Mouse (Mus musculus) neural tube, embryonic 11.5 days (tissue): ENCODE measurements at regions not wholly inside any gene's neighbourhood (a gene's known extent, or its start where the extent isn't known, plus 50 kb on each side); places are given as distances from the start of the nearest gene placed in this dataset.

Experiments used
- ATAC-seq: fragments of 200-750 bp; cut with Nextera tagmentation; 2 replicates; pipeline ENCODE4 v1.8.0; 2017; ENCODE audit warnings: moderate number of reproducible peaks, mild to moderate bottlenecking, moderate TSS enrichment, moderate library complexity; ENCODE audit not compliant: insufficient read depth, low FRiP score, low TSS enrichment
- DNase-seq: peaks from one replicate; pipeline ENCODE4 v3.0.0-alpha.2; 2015; ENCODE audit warnings: low spot score
- H3K27ac ChIP-seq: fragments of 300-500 bp; sonication (generic); 2 replicates; pipeline ENCODE4 v1.5.1; 2014; ENCODE audit warnings: low read depth, mild to moderate bottlenecking, low read length
- H3K27me3 ChIP-seq: fragments of 300-500 bp; sonication (generic); 2 replicates; pipeline ENCODE4 v1.6.1; 2014; ENCODE audit warnings: mild to moderate bottlenecking, low read length, mixed read lengths; ENCODE audit not compliant: control insufficient read depth, insufficient read depth
- H3K36me3 ChIP-seq: fragments of 300-500 bp; sonication (generic); 2 replicates; pipeline ENCODE4 v1.6.1; 2014; ENCODE audit warnings: mild to moderate bottlenecking, low read length, moderate library complexity, mixed read lengths; ENCODE audit not compliant: control insufficient read depth, insufficient read depth
- H3K4me1 ChIP-seq: fragments of 300-500 bp; sonication (generic); 2 replicates; pipeline ENCODE4 v1.6.1; 2014; ENCODE audit warnings: low read length, mixed read lengths; ENCODE audit not compliant: control insufficient read depth, insufficient read depth
- H3K4me2 ChIP-seq: fragments of 300-500 bp; sonication (generic); 2 replicates; pipeline ENCODE4 v1.6.1; 2014; ENCODE audit warnings: low read depth, mild to moderate bottlenecking, moderate library complexity
- H3K4me3 ChIP-seq: fragments of 300-500 bp; sonication (generic); 2 replicates; pipeline ENCODE4 v1.5.1; 2014; ENCODE audit warnings: low read depth, low read length
- H3K9ac ChIP-seq: fragments of 300-500 bp; sonication (generic); 2 replicates; pipeline ENCODE4 v1.6.1; 2014; ENCODE audit warnings: mild to moderate bottlenecking, low read length
- H3K9me3 ChIP-seq: fragments of 300-500 bp; sonication (generic); 2 replicates; pipeline ENCODE4 v1.6.1; 2016; ENCODE audit warnings: low read length; ENCODE audit not compliant: control insufficient read depth
- WGBS: fragments of 180-500 bp; shearing (Covaris S2); extraction: QIAGEN DNeasy Blood & Tissue Kit; methylation state at CpG from one replicate; pipeline ENCODE4 v1.1.7; 2014; 5-methylcytosine and 5-hydroxymethylcytosine counted together

GRCm38 (mm10) chr19:57552964-57553740 is 57.7 kb upstream of the Atrnl1 start:
- H3K4me1 ChIP-seq = no peaks in the 10 kb centered on the region
- H3K27ac ChIP-seq = no peak overlapping the region
- H3K4me2 ChIP-seq = no peak overlapping the region
- DNase-seq (no peak), ATAC-seq (no peak)
- WGBS = 76% methylated on average over 11 of the region's 11 CpGs
- H3K4me3 ChIP-seq = no peak overlapping the region
- H3K36me3 ChIP-seq = no peaks in the 10 kb centered on the region
- H3K9ac ChIP-seq = no peak overlapping the region
- no peaks in the 10 kb centered on the region for H3K27me3 ChIP-seq
- H3K9me3 ChIP-seq = no peaks in the 10 kb centered on the region

DNA sequence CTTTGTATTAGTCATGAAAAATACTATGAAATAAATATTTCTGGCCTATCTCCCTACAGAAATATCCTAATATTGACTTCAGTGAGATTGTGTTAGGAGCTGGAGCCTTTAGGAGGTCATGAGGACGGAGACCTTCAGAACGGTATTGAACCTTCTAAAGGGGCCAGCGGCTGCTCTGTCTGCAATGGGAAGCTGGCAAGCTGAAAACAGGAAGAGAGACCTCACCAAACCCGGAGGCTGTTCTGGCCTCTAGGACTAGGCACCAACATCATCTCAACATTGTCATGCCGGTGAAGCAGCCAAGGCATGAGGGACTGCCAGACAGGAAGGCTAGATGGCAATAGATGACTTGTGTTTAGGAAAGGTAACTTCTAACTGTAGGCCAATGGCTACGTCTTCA is 56.7 kb upstream of the Atrnl1 start:
- no peak overlapping the region for H3K27ac ChIP-seq
- H3K27me3 ChIP-seq = no peaks in the 10 kb centered on the region
- no peaks in the 10 kb centered on the region for H3K36me3 ChIP-seq
- no peaks in the 10 kb centered on the region for H3K4me1 ChIP-seq
- no peak overlapping the region for H3K9ac ChIP-seq
- no peaks in the 10 kb centered on the region for H3K9me3 ChIP-seq
- no peak overlapping the region for H3K4me3 ChIP-seq
- ATAC-seq = no peak
- WGBS = 88% methylated on average over 6 of the region's 6 CpGs
- H3K4me2 ChIP-seq = no peak overlapping the region
- no peak for DNase-seq

DNA sequence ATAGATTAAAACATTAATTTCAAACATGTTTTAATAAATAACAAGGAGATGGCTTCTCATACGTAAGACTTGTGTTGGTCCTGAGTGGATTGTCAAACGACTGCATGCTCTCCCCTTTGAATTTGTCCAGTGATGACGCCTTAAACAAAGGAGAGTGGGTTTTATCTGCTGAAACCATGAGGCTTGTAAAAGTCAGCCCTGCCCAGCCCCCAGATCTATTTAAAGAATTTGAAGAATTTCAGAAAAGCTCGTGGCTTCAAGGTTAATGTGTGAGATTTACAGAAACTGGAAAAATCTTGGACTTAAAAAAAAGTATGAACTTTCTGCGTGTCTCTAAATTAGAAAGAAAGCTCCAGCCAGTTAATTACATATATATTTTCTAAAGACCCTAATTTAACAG is 55.5 kb upstream of the Atrnl1 start:
- Histone ChIP-seq H3K9ac (no peak overlapping the region), H3K27ac (no peak overlapping the region), H3K36me3 (no peaks in the 10 kb centered on the region), H3K27me3 (no peaks in the 10 kb centered on the region), H3K9me3 (no peaks in the 10 kb centered on the region), H3K4me2 (no peak overlapping the region), H3K4me1 (no peaks in the 10 kb centered on the region), H3K4me3 (no peak overlapping the region)
- ATAC-seq (no peak), DNase-seq (no peak)
- 48% methylated on average over 5 of the region's 5 CpGs for WGBS

- H3K27me3 ChIP-seq = no peaks in the 10 kb centered on the region
- WGBS = 78% methylated on average over 19 of the region's 19 CpGs
- no peak overlapping the region for H3K27ac ChIP-seq
- H3K4me1 ChIP-seq = no peaks in the 10 kb centered on the region
- ATAC-seq (no peak), DNase-seq (no peak)
- H3K9ac ChIP-seq = no peak overlapping the region
- no peak overlapping the region for H3K4me3 ChIP-seq
- H3K9me3 ChIP-seq = no peaks in the 10 kb centered on the region
- H3K36me3 ChIP-seq = no peaks in the 10 kb centered on the region
- H3K4me2 ChIP-seq = no peak overlapping the region
Observed at GRCm38 (mm10) chr19:57558420-57558967, 52.3 kb upstream of the Atrnl1 start.

GRCm38 (mm10) chr19:57560757-57561156 is 50.1 kb upstream of the Atrnl1 start:
- Histone ChIP-seq H3K4me2 (no peak overlapping the region), H3K9ac (no peak overlapping the region), H3K27me3 (no peaks in the 10 kb centered on the region), H3K4me1 (no peaks in the 10 kb centered on the region), H3K4me3 (no peak overlapping the region), H3K9me3 (no peaks in the 10 kb centered on the region), H3K27ac (no peak overlapping the region), H3K36me3 (no peaks in the 10 kb centered on the region)
- 59% methylated on average over 3 of the region's 3 CpGs for WGBS
- no peak for DNase-seq
- ATAC-seq = no peak
